Mouse (Mus musculus): Measurements from ENCODE around the gene Cypt3. TPM values are rescaled to one million over a fixed set of nuclear protein-coding genes. Genes with fewer than 3 reads are reported as not detected.

The Cypt3 gene
- total RNA-seq (2021), result not detected
- long read RNA-seq, experiment 1, result 0 reads
- long read RNA-seq, experiment 2, result 0 reads

DNA sequence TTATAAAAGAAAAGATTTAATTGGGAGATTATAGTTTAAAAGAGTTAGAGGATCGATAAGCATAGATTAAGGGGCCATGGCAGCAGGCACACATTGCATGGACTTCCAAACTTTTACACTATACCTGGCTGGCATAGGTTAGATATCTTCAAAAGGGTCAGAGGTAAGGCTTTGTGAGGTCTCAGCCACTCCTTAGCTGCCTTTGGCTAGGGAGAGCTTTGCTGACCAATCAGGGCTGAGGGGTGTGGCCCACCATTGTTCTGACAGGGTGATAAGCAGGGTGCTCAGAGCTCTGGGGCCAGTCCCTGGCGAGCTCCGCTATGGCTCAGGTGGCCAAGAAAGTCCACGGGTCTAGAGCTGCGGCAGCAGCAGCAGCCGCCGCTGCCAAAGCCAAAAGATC lies at the start of gene Cypt3:
TSS of gene Cypt3 (plus strand) at position 301 of the 400 bp plus-strand sequence.
- DNase-seq (ENCODE audit: low spot score in 2 of 2), result no peak

DNA sequence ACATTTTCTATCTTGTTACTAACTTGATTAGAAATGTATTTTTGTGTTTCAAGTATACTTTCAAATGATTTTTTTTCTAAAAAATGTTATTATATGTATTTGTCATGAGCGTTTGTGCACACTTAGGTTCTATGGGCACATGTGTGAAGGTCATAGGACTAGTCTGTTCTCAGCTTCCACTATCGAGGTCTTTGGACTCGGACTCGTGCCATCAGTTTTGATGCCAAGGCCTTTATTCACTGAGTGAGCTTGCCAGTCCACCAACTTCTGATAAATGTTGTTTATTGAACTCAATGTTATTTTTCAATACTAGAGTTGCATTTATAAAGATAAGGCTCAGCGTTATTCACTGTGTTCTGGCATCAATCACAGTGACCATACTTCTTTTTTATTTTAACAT lies 42.9 kb upstream of the Cypt3 start:
- DNase-seq (ENCODE audit: low spot score in 2 of 2), result no peak

DNA sequence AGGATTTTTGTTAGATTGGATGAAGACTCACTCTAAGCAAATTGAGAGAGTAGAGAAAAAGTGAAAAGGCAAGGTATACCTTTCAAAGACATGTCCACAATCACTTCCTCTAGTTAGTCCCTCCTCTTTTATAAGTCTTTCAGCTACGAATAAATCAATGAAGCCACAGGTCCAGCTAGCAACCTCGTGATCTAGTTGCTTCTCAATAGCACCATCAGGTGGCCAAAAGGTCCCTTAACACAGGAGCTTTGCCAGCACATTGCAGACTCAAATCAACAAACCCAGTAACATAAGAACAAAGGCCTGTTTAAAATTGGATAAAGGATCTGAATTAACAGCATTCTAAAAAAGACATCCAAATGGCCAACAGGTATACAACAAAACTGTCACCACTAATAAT lies 30.0 kb upstream of the Cypt3 start:
- no peak for DNase-seq (ENCODE audit: low spot score in 2 of 2)

DNA sequence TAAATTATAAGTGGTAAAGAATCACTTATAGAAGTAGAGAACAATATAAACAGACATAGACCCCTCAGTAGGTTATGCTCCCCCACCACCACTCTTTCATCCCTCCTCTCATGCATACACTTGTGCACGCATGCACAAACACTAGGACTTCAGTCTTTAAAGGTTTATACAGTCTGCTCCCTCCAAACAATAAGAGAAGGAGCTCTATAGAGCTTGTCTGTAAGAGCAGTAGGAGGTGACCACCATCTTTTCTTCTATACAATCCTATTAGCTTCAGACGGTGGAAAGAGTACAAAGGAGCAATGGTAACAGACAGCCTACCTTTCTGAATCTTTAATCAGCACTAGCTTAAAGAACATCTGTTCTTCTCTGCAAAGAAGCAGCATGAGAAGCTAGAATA lies 1.8 kb upstream of the Cypt3 start:
- no peak for DNase-seq (ENCODE audit: low spot score in 2 of 2)

DNA sequence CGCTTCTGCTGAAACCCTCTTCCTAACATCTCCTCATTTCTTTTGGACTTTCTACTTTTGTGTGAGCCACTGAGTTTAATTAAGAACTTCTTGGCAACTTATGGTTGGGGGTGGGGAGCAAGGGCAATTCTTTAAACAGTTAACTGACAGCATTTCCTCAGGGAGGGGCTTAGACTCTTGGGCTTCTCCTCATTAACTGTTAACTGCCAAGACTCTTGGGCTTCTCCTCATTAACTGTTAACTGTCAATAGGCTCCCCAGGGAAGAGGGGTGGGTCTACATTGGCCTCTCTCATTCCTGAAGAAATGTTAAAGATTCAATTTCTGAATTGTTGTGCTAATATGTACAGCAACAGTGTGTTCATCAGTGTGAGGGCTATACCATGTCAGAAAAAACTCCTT lies 6.3 kb downstream of the Cypt3 start:
- no peak for DNase-seq (ENCODE audit: low spot score in 2 of 2)

DNA sequence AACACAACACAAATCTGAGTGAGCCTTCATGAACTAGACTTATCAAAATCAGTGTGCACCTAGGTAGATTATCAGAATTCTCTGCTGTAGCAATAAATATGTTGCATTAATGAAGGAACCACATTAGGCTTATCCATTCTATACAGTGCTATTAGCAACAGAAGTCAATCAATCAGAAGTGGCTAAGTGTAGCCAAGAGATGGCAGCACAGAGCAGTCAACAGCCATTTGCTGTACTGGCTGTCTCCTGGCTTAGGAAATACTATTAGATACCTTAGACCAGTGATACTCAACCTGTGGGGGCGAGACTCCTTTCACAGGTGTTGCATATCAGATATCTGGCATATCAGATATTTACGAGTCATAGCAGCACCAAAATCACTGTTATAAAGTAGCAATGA lies 41.2 kb downstream of the Cypt3 start:
- no peak for DNase-seq (ENCODE audit: low spot score in 2 of 2)

Other genes starting within 250 kb of the Cypt3 start
- 100 to 1,000 TPM; 254 to 256 TPM for gene Ubqln2, start 60.4 kb upstream of the Cypt3 start, total RNA-seq (2021)
- gene Kctd12b, start 137.8 kb downstream of the Cypt3 start, total RNA-seq (2021), result 1 to 10 TPM; 5.2 to 6.5 TPM
- gene Nbdy, start 165.0 kb downstream of the Cypt3 start, total RNA-seq (2021), result 10 to 100 TPM; 55.1 to 57.9 TPM

Measured in layer of hippocampus, postnatal 14 days (tissue).